Mouse (Mus musculus): ENCODE data around the gene Nop53. TPM values are rescaled to one million over a fixed set of nuclear protein-coding genes. Genes with fewer than 3 reads are reported as not detected.

The Nop53 gene
- polyA plus RNA-seq, 1 experiment from 2014 or later = 189 TPM

- ATAC-seq (ENCODE audit: low read depth) = peak; percentile 72
- peaks cover 22% of the 10 kb centered on the region for H3K36me3 ChIP-seq (ENCODE audit: control insufficient read depth, insufficient read depth, low read length)
- H3K4me1 ChIP-seq (replicated peaks; ENCODE audit: control insufficient read depth, insufficient read depth, low read length) = no peaks in the 10 kb centered on the region; the same call in 1 of the 2 replicates
- peak overlapping the region; percentile 16; the same call in 1 of the 2 replicates for H3K4me2 ChIP-seq (ENCODE audit: low read depth, low read length)
- H3K27ac ChIP-seq (ENCODE audit: low read length) = peak overlapping the region; percentile 90
- 40% methylated on average over 16 of the region's 16 CpGs for WGBS
- no peaks in the 10 kb centered on the region for H3K27me3 ChIP-seq (ENCODE audit: control insufficient read depth, insufficient read depth, low read depth, low read length)
- H3K9ac ChIP-seq (ENCODE audit: low read length) = no peak overlapping the region
- no peak overlapping the region for H3K4me3 ChIP-seq (ENCODE audit: low read length)
- H3K9me3 ChIP-seq (ENCODE audit: control insufficient read depth, low read length) = no peaks in the 10 kb centered on the region
Measured at GRCm38 (mm10) chr7:15933437-15934359, 12.2 kb downstream of the Nop53 start.

GRCm38 (mm10) chr7:15931635-15932034 is 14.2 kb downstream of the Nop53 start:
- peaks cover 4% of the 10 kb centered on the region; the same call in 1 of the 2 replicates for H3K36me3 ChIP-seq (ENCODE audit: control insufficient read depth, insufficient read depth, low read length)
- H3K9me3 ChIP-seq (ENCODE audit: control insufficient read depth, low read length) = no peaks in the 10 kb centered on the region
- H3K4me1 ChIP-seq (replicated peaks; ENCODE audit: control insufficient read depth, insufficient read depth, low read length) = no peaks in the 10 kb centered on the region; the same call in 1 of the 2 replicates
- 73% methylated on average over 3 of the region's 3 CpGs for WGBS
- no peak overlapping the region for H3K4me3 ChIP-seq (ENCODE audit: low read length)
- H3K27ac ChIP-seq (ENCODE audit: low read length) = no peak overlapping the region
- ATAC-seq (ENCODE audit: low read depth) = no peak
- H3K9ac ChIP-seq (ENCODE audit: low read length) = no peak overlapping the region
- H3K27me3 ChIP-seq (ENCODE audit: control insufficient read depth, insufficient read depth, low read depth, low read length) = no peaks in the 10 kb centered on the region
- H3K4me2 ChIP-seq (ENCODE audit: low read depth, low read length) = no peak overlapping the region

GRCm38 (mm10) chr7:15930543-15930942 is 15.3 kb downstream of the Nop53 start:
- WGBS = 61% methylated on average over 2 of the region's 2 CpGs
- H3K36me3 ChIP-seq (ENCODE audit: control insufficient read depth, insufficient read depth, low read length) = no peaks in the 10 kb centered on the region
- no peak overlapping the region for H3K4me2 ChIP-seq (ENCODE audit: low read depth, low read length)
- H3K27me3 ChIP-seq (ENCODE audit: control insufficient read depth, insufficient read depth, low read depth, low read length) = no peaks in the 10 kb centered on the region
- H3K4me3 ChIP-seq (ENCODE audit: low read length) = no peak overlapping the region
- H3K27ac ChIP-seq (ENCODE audit: low read length) = no peak overlapping the region
- H3K9me3 ChIP-seq (ENCODE audit: control insufficient read depth, low read length) = no peaks in the 10 kb centered on the region
- no peak for ATAC-seq (ENCODE audit: low read depth)
- H3K9ac ChIP-seq (ENCODE audit: low read length) = no peak overlapping the region
- H3K4me1 ChIP-seq (replicated peaks; ENCODE audit: control insufficient read depth, insufficient read depth, low read length) = no peaks in the 10 kb centered on the region; the same call in 1 of the 2 replicates

GRCm38 (mm10) chr7:15929910-15930309 is 16.0 kb downstream of the Nop53 start:
- Histone ChIP-seq H3K27ac (ENCODE audit: low read length) (no peak overlapping the region), H3K27me3 (ENCODE audit: control insufficient read depth, insufficient read depth, low read depth, low read length) (no peaks in the 10 kb centered on the region), H3K4me3 (ENCODE audit: low read length) (no peak overlapping the region), H3K9me3 (ENCODE audit: control insufficient read depth, low read length) (no peaks in the 10 kb centered on the region), H3K9ac (ENCODE audit: low read length) (no peak overlapping the region), H3K36me3 (ENCODE audit: control insufficient read depth, insufficient read depth, low read length) (no peaks in the 10 kb centered on the region), H3K4me1 (replicated peaks; ENCODE audit: control insufficient read depth, insufficient read depth, low read length) (no peaks in the 10 kb centered on the region; the same call in 1 of the 2 replicates), H3K4me2 (ENCODE audit: low read depth, low read length) (no peak overlapping the region)
- peak; percentile 60 for ATAC-seq (ENCODE audit: low read depth)
- 28% methylated on average over 4 of the region's 4 CpGs for WGBS

GRCm38 (mm10) chr7:15922220-15922773 is 23.6 kb downstream of the Nop53 start, which contains the start of gene Selenow:
TSS of gene Selenow (minus strand) at chr7:15922402.
- peak; percentile 98 for ATAC-seq (ENCODE audit: low read depth)
- Histone ChIP-seq H3K27me3 (ENCODE audit: control insufficient read depth, insufficient read depth, low read depth, low read length) (no peaks in the 10 kb centered on the region), H3K9me3 (ENCODE audit: control insufficient read depth, low read length) (no peaks in the 10 kb centered on the region), H3K27ac (ENCODE audit: low read length) (peak within 1 kb of the TSS; percentile 81), H3K4me3 (ENCODE audit: low read length) (peak within 1 kb of the TSS; percentile 84), H3K9ac (ENCODE audit: low read length) (peak within 1 kb of the TSS; percentile 86), H3K36me3 (ENCODE audit: control insufficient read depth, insufficient read depth, low read length) (peaks cover 17% of the 10 kb centered on the region), H3K4me1 (replicated peaks; ENCODE audit: control insufficient read depth, insufficient read depth, low read length) (peaks cover 16% of the 10 kb centered on the region), H3K4me2 (ENCODE audit: low read depth, low read length) (peak within 1 kb of the TSS; percentile 84)
- WGBS = under 1% methylated on average over 33 of the region's 33 CpGs

- Histone ChIP-seq H3K27me3 (ENCODE audit: control insufficient read depth, insufficient read depth, low read depth, low read length) (no peaks in the 10 kb centered on the region), H3K4me1 (replicated peaks; ENCODE audit: control insufficient read depth, insufficient read depth, low read length) (peaks cover 16% of the 10 kb centered on the region), H3K27ac (ENCODE audit: low read length) (peak overlapping the region; percentile 81), H3K36me3 (ENCODE audit: control insufficient read depth, insufficient read depth, low read length) (peaks cover 22% of the 10 kb centered on the region), H3K4me3 (ENCODE audit: low read length) (peak overlapping the region; percentile 84), H3K9me3 (ENCODE audit: control insufficient read depth, low read length) (no peaks in the 10 kb centered on the region), H3K9ac (ENCODE audit: low read length) (peak overlapping the region; percentile 86), H3K4me2 (ENCODE audit: low read depth, low read length) (peak overlapping the region; percentile 84)
- peak; percentile 49 for ATAC-seq (ENCODE audit: low read depth)
- WGBS = under 1% methylated on average over 10 of the region's 10 CpGs
Measured at GRCm38 (mm10) chr7:15921796-15922195, 24.1 kb downstream of the Nop53 start.

GRCm38 (mm10) chr7:15920645-15921190 is 25.2 kb downstream of the Nop53 start:
- Histone ChIP-seq H3K36me3 (ENCODE audit: control insufficient read depth, insufficient read depth, low read length) (peaks cover 22% of the 10 kb centered on the region), H3K4me1 (replicated peaks; ENCODE audit: control insufficient read depth, insufficient read depth, low read length) (peaks cover 16% of the 10 kb centered on the region), H3K4me2 (ENCODE audit: low read depth, low read length) (peak overlapping the region; percentile 84), H3K9me3 (ENCODE audit: control insufficient read depth, low read length) (no peaks in the 10 kb centered on the region), H3K9ac (ENCODE audit: low read length) (peak overlapping the region; percentile 86), H3K4me3 (ENCODE audit: low read length) (peak overlapping the region; percentile 84), H3K27ac (ENCODE audit: low read length) (no peak overlapping the region), H3K27me3 (ENCODE audit: control insufficient read depth, insufficient read depth, low read depth, low read length) (no peaks in the 10 kb centered on the region)
- no peak for ATAC-seq (ENCODE audit: low read depth)
- WGBS = 81% methylated on average over 6 of the region's 6 CpGs

- no peak overlapping the region for H3K9ac ChIP-seq (ENCODE audit: low read length)
- H3K4me3 ChIP-seq (ENCODE audit: low read length) = no peak overlapping the region
- H3K27me3 ChIP-seq (ENCODE audit: control insufficient read depth, insufficient read depth, low read depth, low read length) = no peaks in the 10 kb centered on the region
- H3K4me2 ChIP-seq (ENCODE audit: low read depth, low read length) = no peak overlapping the region
- no peak for ATAC-seq (ENCODE audit: low read depth)
- H3K4me1 ChIP-seq (replicated peaks; ENCODE audit: control insufficient read depth, insufficient read depth, low read length) = peaks cover 16% of the 10 kb centered on the region
- peaks cover 22% of the 10 kb centered on the region for H3K36me3 ChIP-seq (ENCODE audit: control insufficient read depth, insufficient read depth, low read length)
- H3K27ac ChIP-seq (ENCODE audit: low read length) = no peak overlapping the region
- WGBS = 93% methylated on average over 9 of the region's 9 CpGs
- H3K9me3 ChIP-seq (ENCODE audit: control insufficient read depth, low read length) = no peaks in the 10 kb centered on the region
Measured at GRCm38 (mm10) chr7:15919947-15920346, 25.9 kb downstream of the Nop53 start.

GRCm38 (mm10) chr7:15918371-15918770 is 27.5 kb downstream of the Nop53 start:
- Histone ChIP-seq H3K4me1 (replicated peaks; ENCODE audit: control insufficient read depth, insufficient read depth, low read length) (peaks cover 16% of the 10 kb centered on the region), H3K27me3 (ENCODE audit: control insufficient read depth, insufficient read depth, low read depth, low read length) (no peaks in the 10 kb centered on the region), H3K4me3 (ENCODE audit: low read length) (no peak overlapping the region), H3K27ac (ENCODE audit: low read length) (no peak overlapping the region), H3K9ac (ENCODE audit: low read length) (no peak overlapping the region), H3K9me3 (ENCODE audit: control insufficient read depth, low read length) (no peaks in the 10 kb centered on the region), H3K36me3 (ENCODE audit: control insufficient read depth, insufficient read depth, low read length) (peaks cover 22% of the 10 kb centered on the region), H3K4me2 (ENCODE audit: low read depth, low read length) (no peak overlapping the region)
- ATAC-seq (ENCODE audit: low read depth) = no peak
